Mouse (Mus musculus) gastrocnemius, postnatal 4 days (tissue): ENCODE measurements around the gene Arsg. TPM values are rescaled to one million over a fixed set of nuclear protein-coding genes. Genes with fewer than 3 reads are reported as not detected.

Experiments used
- DNase-seq, 2 experiments: peaks; one replicate each; pipeline ENCODE4 v3.0.0; 2021 to 2022; ENCODE audit warnings: low spot score in 2 of 2, mixed read lengths in 2 of 2
- microRNA-seq: library from miRNA; unstranded; fragments of <30 nt; microRNA quantifications from one replicate; pipeline ENCODE4 v1.2.0, GENCODE M21; 2021
- total RNA-seq, 2 experiments: library from RNA; stranded (reverse); gene quantifications; 2 replicates each; pipeline ENCODE4 v1.2.3; 2021

Arsg gene
- total RNA-seq, 2 experiments from 2014 or later: 11.3 to 12.4 TPM

- no peak for DNase-seq
Observed at GRCm38 (mm10) chr11:109616766-109617165, 143.6 kb downstream of the Arsg start.

GRCm38 (mm10) chr11:109619055-109619454 lies 145.9 kb downstream of the Arsg start:
- peak in 1 of 2 experiments; percentile 56 for DNase-seq

GRCm38 (mm10) chr11:109620356-109620755 lies 147.2 kb downstream of the Arsg start:
- no peak for DNase-seq

- DNase-seq: peak in 1 of 2 experiments; percentile 53
Observed at GRCm38 (mm10) chr11:109621183-109621582, 148.0 kb downstream of the Arsg start.

DNA sequence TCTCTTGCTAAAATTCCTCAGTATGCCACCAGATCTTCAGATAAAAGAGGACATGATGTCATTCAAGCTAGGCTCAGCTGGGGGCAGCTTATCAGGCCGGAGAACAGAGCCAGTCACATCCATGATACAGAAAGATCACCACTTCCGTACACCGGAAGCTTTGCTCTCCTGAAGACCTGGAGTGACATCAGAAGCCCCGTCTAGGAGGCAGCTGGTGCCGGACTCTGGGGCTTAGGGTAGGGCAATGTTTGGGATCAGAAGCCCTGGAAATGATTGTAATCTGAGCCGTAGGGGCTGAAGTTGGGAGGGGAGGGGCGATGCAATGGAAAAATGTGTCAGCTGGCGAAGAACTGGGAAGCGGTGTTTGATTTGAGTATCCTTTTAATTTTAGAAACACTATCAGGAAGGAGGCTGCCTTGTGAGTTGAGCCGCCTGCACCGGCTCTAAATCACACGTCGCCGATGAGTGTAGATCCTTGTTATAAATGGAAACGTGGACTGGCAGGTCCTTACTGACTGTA lies 149.4 kb downstream of the Arsg start:
- DNase-seq: no peak

Small RNA genes lying within 50 kb of the gene (microRNA-seq; reads per million reads assigned to microRNA genes)
- gene Gm25540: not detected

Other genes with a start within 250 kb of the Arsg start
- 1 to 10 TPM; 1.8 to 1.9 TPM for gene Rgs9, start 175.2 kb upstream of the Arsg start, total RNA-seq
- 10 to 100 TPM; 47.3 to 54.5 TPM for gene Gna13, start 110.5 kb upstream of the Arsg start, total RNA-seq
- not detected for gene 9930022D16Rik, start 59.5 kb upstream of the Arsg start, total RNA-seq
- gene Amz2, start 47.4 kb upstream of the Arsg start, total RNA-seq: 10 to 100 TPM; 47.4 to 55.9 TPM
- gene Slc16a6, start 224 bp downstream of the Arsg start, total RNA-seq: 10 to 100 TPM; 16.8 to 17.6 TPM
- gene Wipi1, start 138.6 kb downstream of the Arsg start, total RNA-seq: 10 to 100 TPM; 71.1 to 86.4 TPM
- 100 to 1,000 TPM; 380 to 385 TPM for gene Prkar1a, start 176.0 kb downstream of the Arsg start, total RNA-seq
- 10 to 100 TPM in 1 of 2 experiments, 1 to 10 TPM in 1; 8.5 to 10.1 TPM for gene Fam20a, start 248.9 kb downstream of the Arsg start, total RNA-seq